Mouse (Mus musculus): ENCODE results near the gene Slc30a2. TPM values are rescaled to one million over a fixed set of nuclear protein-coding genes. Genes with fewer than 3 reads are reported as not detected.

Slc30a2 gene
- polyA plus RNA-seq, 1 experiment from 2014 or later, result 0.11 TPM

DNA sequence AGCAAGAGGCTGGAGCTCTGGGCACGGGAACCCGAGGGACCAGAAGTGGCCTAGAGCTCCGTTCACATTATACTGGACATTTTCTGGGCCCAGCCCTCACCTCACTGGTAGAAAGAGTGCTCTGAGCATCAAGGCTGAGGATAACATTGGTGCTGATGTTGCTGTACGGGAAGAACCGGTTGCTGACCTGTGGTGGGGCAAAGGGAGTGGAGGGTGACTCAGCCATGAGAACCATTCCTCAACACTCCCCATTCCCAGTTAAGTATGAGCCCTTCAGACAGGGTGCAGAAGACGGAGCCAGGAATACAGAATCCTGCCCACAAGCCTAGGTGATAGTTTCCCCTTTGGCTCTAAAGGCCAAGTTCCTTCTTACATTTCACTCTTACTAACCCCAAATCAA, 16.7 kb downstream of the Slc30a2 start:
- Histone ChIP-seq H3K4me2 (no peak overlapping the region), H3K9ac (no peak overlapping the region), H3K4me3 (no peak overlapping the region), H3K36me3 (no peaks in the 10 kb centered on the region), H3K27ac (replicated peaks) (no peak overlapping the region), H3K27me3 (replicated peaks) (peaks cover 18% of the 10 kb centered on the region), H3K4me1 (peaks cover 53% of the 10 kb centered on the region), H3K9me3 (no peaks in the 10 kb centered on the region)
- WGBS, result 76% methylated on average over 6 of the region's 6 CpGs
- no peak for ATAC-seq (ENCODE audit: extremely low read depth, insufficient number of reproducible peaks, low FRiP score, low TSS enrichment)

DNA sequence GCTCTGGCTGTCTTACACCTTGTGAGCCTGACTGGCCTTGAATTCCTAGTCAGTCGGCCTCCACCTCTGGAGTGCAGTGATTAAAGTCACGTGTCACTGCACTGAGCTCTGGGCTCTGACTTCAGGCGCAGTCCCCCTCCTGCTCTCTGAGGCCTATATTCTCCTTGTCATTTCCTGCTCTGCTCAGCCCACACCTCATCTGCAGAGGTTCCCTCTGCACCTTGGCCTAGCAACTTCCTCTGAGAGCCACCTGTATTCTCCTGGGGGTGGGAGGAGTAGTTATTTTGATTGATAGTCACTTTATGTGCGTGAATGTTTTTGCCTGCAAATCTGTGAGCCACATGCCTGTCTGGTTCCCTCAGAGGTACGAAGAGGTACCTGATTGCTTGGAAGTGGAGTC, 18.2 kb downstream of the Slc30a2 start:
- no peak overlapping the region for H3K4me2 ChIP-seq
- H3K27me3 ChIP-seq (replicated peaks), result peaks cover 28% of the 10 kb centered on the region
- WGBS, result 36% methylated on average over 5 of the region's 5 CpGs
- H3K9me3 ChIP-seq, result no peaks in the 10 kb centered on the region
- H3K4me3 ChIP-seq, result no peak overlapping the region
- H3K9ac ChIP-seq, result no peak overlapping the region
- no peaks in the 10 kb centered on the region for H3K36me3 ChIP-seq
- H3K27ac ChIP-seq (replicated peaks), result peak overlapping the region; percentile 43; the same call in 1 of the 2 replicates
- ATAC-seq (ENCODE audit: extremely low read depth, insufficient number of reproducible peaks, low FRiP score, low TSS enrichment), result no peak
- peaks cover 37% of the 10 kb centered on the region for H3K4me1 ChIP-seq

DNA sequence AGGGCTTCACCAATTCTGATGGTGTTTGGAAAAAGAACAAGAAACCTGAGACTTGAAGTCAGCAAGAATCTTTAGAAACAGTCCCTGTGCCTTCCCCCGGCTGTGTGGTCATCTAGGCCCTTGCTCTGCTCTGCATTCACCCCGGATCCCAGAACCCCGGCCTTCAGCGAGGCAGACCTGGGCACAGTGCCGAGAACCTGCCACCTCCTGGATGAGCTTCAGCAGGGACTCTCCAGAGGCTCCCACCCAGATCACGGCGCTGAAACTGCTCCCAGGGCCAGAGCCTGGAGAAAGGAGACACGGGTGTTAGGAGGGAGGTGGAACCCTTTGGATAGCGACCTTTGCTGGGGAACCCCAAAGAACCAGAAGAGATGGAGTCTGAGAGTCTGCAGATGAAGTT, 19.1 kb downstream of the Slc30a2 start:
- peak overlapping the region; percentile 50; the same call in 1 of the 2 replicates for H3K9ac ChIP-seq
- no peak for ATAC-seq (ENCODE audit: extremely low read depth, insufficient number of reproducible peaks, low FRiP score, low TSS enrichment)
- H3K27me3 ChIP-seq (replicated peaks), result peaks cover 31% of the 10 kb centered on the region
- H3K9me3 ChIP-seq, result no peaks in the 10 kb centered on the region
- 46% methylated on average over 9 of the region's 9 CpGs for WGBS
- H3K4me3 ChIP-seq, result no peak overlapping the region
- H3K27ac ChIP-seq (replicated peaks), result peak overlapping the region; percentile 9; the same call in 1 of the 2 replicates
- no peaks in the 10 kb centered on the region for H3K36me3 ChIP-seq
- H3K4me1 ChIP-seq, result peaks cover 29% of the 10 kb centered on the region
- H3K4me2 ChIP-seq, result peak overlapping the region; percentile 42

DNA sequence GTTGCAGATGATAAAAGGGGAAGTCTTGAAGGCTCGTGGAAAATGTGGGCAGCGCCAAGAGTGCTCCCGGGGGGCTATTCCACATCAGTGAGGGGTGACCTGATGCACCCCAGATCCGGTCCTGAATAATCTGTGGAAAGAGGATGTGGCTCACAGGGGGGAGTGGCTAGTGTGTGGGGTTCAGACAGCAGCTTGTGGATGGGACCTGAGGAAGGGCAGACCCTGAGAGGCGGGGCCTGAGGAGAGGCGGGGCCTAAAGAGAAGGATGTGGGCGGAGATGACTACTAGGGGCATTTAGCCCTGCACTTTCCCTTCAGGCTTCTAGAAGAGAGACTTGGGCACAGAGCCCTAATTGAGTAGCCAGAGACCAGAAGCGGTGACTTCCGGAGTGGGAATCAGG, 19.6 kb downstream of the Slc30a2 start:
- Histone ChIP-seq H3K9ac (peak overlapping the region; percentile 50; the same call in 1 of the 2 replicates), H3K36me3 (no peaks in the 10 kb centered on the region), H3K4me2 (peak overlapping the region; percentile 42), H3K4me3 (no peak overlapping the region), H3K4me1 (peaks cover 25% of the 10 kb centered on the region), H3K9me3 (no peaks in the 10 kb centered on the region), H3K27me3 (replicated peaks) (peaks cover 26% of the 10 kb centered on the region), H3K27ac (replicated peaks) (peak overlapping the region; percentile 9; the same call in 1 of the 2 replicates)
- WGBS, result 19% methylated on average over 9 of the region's 9 CpGs
- no peak for ATAC-seq (ENCODE audit: extremely low read depth, insufficient number of reproducible peaks, low FRiP score, low TSS enrichment)

DNA sequence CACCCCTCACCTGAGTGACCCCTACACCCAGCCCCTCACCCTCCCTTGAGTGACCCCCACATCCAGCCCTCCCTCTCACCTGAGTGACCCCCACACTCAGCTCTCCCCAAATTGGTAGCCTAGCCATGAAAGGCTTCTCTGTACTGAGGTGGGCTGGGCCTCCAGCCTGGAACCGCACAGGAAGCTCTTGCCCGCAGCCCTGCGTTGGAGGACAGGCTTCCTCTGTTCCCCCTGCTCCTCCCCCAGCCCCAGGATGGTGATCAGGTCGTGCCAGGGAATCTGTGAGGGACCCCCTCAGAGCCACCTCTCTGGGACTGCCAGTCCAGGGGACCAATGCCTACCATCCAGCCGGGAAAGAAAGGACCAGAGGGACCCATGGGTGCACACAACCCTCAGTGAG, 22.3 kb downstream of the Slc30a2 start:
- no peak overlapping the region for H3K4me3 ChIP-seq
- ATAC-seq (ENCODE audit: extremely low read depth, insufficient number of reproducible peaks, low FRiP score, low TSS enrichment), result no peak
- H3K9me3 ChIP-seq, result no peaks in the 10 kb centered on the region
- H3K36me3 ChIP-seq, result no peaks in the 10 kb centered on the region
- no peak overlapping the region for H3K27ac ChIP-seq (replicated peaks)
- H3K4me2 ChIP-seq, result no peak overlapping the region
- whole genome bisulfite sequencing, result 43% methylated on average over 5 of the region's 5 CpGs
- H3K4me1 ChIP-seq, result peaks cover 32% of the 10 kb centered on the region
- H3K9ac ChIP-seq, result no peak overlapping the region
- peaks cover 41% of the 10 kb centered on the region for H3K27me3 ChIP-seq (replicated peaks)

DNA sequence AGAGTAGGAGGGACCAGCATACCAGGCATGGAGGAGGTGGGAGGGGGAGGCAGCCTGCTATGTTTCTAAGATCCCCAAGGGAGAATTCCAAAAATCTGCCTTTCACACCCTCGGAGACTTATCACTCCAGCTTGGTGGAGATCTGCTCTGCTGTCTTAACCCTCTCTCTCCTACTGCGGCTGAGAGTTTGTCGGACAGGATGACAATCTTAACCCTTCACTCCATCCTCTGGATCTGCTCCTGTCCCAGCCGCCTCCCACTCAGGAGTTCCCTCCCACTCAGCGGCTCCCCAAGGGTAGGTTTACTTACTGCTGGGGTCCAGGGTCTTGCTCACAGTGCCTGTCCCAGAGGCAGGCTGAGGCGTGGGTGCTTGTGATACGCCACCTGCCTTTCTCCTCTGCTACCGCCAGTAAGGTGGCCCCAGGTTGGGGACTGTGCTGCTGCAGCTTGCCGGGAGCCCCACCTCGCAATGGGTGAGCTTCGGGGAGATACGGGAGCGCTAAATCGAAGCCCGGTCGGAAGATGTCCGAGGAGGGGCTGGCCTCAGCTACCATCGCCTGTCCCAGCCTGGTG, 27.8 kb downstream of the Slc30a2 start:
- ATAC-seq (ENCODE audit: extremely low read depth, insufficient number of reproducible peaks, low FRiP score, low TSS enrichment), result no peak
- H3K4me2 ChIP-seq, result peak overlapping the region; percentile 90
- no peaks in the 10 kb centered on the region for H3K9me3 ChIP-seq
- peaks cover 57% of the 10 kb centered on the region for H3K27me3 ChIP-seq (replicated peaks)
- H3K27ac ChIP-seq (replicated peaks), result no peak overlapping the region
- no peaks in the 10 kb centered on the region for H3K36me3 ChIP-seq
- H3K9ac ChIP-seq, result peak overlapping the region; percentile 76
- peak overlapping the region; percentile 60 for H3K4me3 ChIP-seq
- WGBS, result under 1% methylated on average over 18 of the region's 18 CpGs
- H3K4me1 ChIP-seq, result peaks cover 30% of the 10 kb centered on the region

DNA sequence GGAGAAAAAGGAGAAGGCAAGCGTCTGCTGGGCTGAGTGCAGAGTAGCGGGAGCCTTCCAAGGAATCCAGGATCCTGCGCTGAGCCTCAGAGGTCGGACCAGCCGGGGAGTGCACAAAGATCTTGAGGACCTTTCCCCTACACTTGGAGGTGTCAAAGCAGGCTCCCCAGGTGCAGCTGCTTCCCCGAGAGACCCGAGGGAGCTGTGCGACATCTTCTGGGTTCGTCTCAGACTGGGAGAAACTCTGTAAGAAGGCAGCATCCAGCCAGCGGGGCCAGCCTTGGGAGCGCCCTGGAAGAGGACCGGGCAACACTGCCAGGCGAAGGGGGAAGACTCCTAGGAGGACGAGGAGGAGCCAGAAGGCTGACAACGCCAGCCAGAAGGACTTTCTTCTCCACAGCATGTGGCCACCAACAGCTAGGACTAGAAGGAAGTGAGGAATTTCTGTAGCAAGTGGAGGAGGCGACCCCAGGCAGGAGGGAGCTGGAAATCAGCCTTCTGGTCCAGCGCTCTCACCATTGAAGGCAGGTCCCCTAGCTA, 28.4 kb downstream of the Slc30a2 start:
- H3K27me3 ChIP-seq (replicated peaks), result peaks cover 51% of the 10 kb centered on the region
- no peaks in the 10 kb centered on the region for H3K36me3 ChIP-seq
- no peak for ATAC-seq (ENCODE audit: extremely low read depth, insufficient number of reproducible peaks, low FRiP score, low TSS enrichment)
- H3K4me2 ChIP-seq, result peak overlapping the region; percentile 90
- no peaks in the 10 kb centered on the region for H3K9me3 ChIP-seq
- peaks cover 30% of the 10 kb centered on the region for H3K4me1 ChIP-seq
- H3K27ac ChIP-seq (replicated peaks), result no peak overlapping the region
- WGBS, result under 1% methylated on average over 17 of the region's 17 CpGs
- peak overlapping the region; percentile 60 for H3K4me3 ChIP-seq
- H3K9ac ChIP-seq, result peak overlapping the region; percentile 76

DNA sequence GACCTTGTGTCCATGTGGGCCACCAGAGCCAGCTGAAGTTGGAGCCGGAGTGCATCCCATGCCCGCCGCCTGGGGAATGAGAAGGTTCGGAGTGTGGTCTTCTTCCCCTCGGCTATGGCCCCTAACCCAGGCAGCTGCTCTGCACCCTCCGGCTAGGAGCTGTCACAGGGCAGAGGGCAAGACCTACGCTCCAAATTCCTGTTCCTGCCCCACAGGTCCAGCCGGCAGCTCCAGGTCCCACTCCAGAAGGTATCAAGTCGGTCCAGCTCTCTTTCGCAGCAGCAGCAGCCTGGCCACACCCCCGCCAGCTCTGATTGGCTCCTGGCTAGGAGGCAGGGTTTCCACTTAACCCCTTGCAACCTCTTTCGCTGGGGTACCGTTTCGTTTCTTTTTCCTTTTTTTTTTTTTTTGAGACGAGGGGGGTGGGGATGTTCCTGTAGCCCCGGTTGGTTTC, 29.3 kb downstream of the Slc30a2 start:
- Histone ChIP-seq H3K9me3 (no peaks in the 10 kb centered on the region), H3K27me3 (replicated peaks) (peaks cover 49% of the 10 kb centered on the region), H3K4me3 (peak overlapping the region; percentile 60), H3K27ac (replicated peaks) (no peak overlapping the region; the same call in 1 of the 2 replicates), H3K36me3 (no peaks in the 10 kb centered on the region), H3K9ac (peak overlapping the region; percentile 76), H3K4me2 (peak overlapping the region; percentile 90), H3K4me1 (peaks cover 30% of the 10 kb centered on the region)
- 2% methylated on average over 16 of the region's 16 CpGs for WGBS
- ATAC-seq (ENCODE audit: extremely low read depth, insufficient number of reproducible peaks, low FRiP score, low TSS enrichment), result no peak; the same call in 1 of the 2 replicates

DNA sequence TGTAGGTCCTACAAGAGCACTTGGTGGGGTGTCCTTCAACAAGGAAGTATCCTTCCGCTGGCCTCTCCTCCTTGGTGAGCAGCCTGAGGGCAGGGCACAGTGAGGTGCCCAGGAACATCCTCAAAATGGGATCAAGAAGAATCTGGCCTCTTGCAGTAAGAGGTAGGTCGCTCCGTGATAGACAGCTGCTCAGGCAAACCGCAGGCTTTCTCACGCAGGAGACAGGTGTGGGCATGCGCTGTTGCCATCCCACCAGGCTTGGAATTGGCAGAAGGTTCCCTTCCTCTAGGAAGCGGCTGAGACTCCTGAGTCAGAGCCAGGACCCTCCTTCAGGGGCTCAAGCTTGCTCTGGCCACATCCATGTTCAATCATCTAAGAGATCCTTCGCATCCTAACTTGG, 30.3 kb downstream of the Slc30a2 start:
- Histone ChIP-seq H3K4me3 (no peak overlapping the region), H3K27ac (replicated peaks) (no peak overlapping the region), H3K9me3 (no peaks in the 10 kb centered on the region), H3K9ac (no peak overlapping the region), H3K4me1 (peaks cover 34% of the 10 kb centered on the region), H3K27me3 (replicated peaks) (peaks cover 46% of the 10 kb centered on the region), H3K4me2 (no peak overlapping the region), H3K36me3 (no peaks in the 10 kb centered on the region)
- WGBS, result 78% methylated on average over 8 of the region's 8 CpGs
- no peak for ATAC-seq (ENCODE audit: extremely low read depth, insufficient number of reproducible peaks, low FRiP score, low TSS enrichment)

DNA sequence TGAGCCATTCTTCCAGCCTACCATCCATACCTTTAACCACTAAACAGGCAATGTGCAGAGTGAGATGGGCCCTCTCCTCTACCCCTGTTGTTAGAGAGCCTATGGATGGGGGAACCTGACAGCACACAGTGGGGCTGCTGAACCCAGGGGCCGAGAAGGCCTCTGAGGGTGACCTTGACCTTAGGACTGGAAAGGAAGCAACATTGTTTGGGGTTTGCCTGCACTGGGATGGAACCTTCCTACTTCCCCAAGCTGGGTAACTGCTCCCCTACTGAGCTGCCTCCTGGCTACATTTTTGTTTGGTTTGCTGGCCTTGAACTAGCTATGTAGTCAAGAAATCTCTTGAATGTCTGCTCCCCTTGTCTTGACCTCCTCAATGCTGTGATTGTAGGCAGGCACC, 31.3 kb downstream of the Slc30a2 start:
- H3K4me3 ChIP-seq, result no peak overlapping the region
- no peak overlapping the region for H3K27ac ChIP-seq (replicated peaks)
- H3K4me2 ChIP-seq, result no peak overlapping the region
- peaks cover 36% of the 10 kb centered on the region for H3K27me3 ChIP-seq (replicated peaks)
- ATAC-seq (ENCODE audit: extremely low read depth, insufficient number of reproducible peaks, low FRiP score, low TSS enrichment), result no peak
- no peaks in the 10 kb centered on the region for H3K36me3 ChIP-seq
- H3K9ac ChIP-seq, result no peak overlapping the region
- H3K4me1 ChIP-seq, result peaks cover 42% of the 10 kb centered on the region
- WGBS, result 36% methylated on average over 1 of the region's 1 CpGs
- H3K9me3 ChIP-seq, result no peaks in the 10 kb centered on the region

DNA sequence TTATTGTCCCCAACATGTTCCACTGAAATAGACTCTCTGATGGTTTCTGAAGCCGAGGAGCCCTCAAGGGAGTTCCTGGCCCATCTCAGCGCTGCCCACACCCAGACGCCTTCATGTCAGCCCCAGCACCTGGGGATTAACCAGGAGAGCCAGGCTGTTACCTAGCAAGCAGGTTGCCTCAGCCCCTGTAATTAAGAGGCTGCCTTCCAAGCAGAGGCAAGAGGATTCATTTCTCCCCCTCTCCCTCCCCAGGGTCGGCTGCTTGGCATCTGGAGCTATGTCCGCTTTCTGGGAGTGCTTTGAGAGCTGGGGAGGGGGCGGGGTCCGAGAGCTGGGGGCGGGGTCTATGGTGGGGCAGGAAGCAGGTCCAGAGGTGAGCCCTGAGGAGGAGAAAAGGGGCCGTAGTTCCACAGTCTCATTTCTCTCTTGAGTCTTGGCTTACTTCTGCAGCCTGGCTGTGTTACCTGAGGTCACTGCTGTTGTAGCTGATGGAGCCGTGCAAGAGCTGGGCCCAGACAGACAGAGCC, 35.2 kb downstream of the Slc30a2 start:
- whole genome bisulfite sequencing, result 27% methylated on average over 10 of the region's 10 CpGs
- Histone ChIP-seq H3K36me3 (no peaks in the 10 kb centered on the region), H3K27me3 (replicated peaks) (peaks cover 4% of the 10 kb centered on the region; the same call in 1 of the 2 replicates), H3K27ac (replicated peaks) (no peak overlapping the region), H3K4me3 (no peak overlapping the region), H3K9ac (peak overlapping the region; percentile 5; the same call in 1 of the 2 replicates), H3K4me2 (no peak overlapping the region), H3K9me3 (no peaks in the 10 kb centered on the region), H3K4me1 (peaks cover 19% of the 10 kb centered on the region)
- ATAC-seq (ENCODE audit: extremely low read depth, insufficient number of reproducible peaks, low FRiP score, low TSS enrichment), result no peak

DNA sequence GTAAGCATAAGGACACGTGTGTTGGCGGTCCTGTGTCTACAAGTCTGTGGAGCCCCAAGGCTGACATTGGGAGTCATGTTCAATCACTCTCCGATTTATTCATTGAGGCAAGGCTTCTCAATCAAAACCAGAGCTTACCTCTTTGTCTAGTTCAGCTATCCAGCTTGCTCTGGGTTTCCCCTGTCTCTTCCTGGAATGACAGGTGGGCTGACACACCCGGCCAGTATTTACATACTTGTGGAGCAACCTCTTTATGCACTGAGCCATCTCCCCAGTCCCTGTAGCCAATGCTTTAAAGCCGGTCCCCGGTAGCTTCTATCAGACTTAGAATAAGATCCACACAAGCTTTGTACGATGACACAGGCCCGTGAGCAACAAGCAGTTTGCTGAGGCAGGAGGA, 36.5 kb downstream of the Slc30a2 start:
- H3K27me3 ChIP-seq (replicated peaks), result no peaks in the 10 kb centered on the region
- H3K36me3 ChIP-seq, result no peaks in the 10 kb centered on the region
- no peaks in the 10 kb centered on the region for H3K9me3 ChIP-seq
- no peak overlapping the region for H3K27ac ChIP-seq (replicated peaks)
- H3K9ac ChIP-seq, result no peak overlapping the region
- peaks cover 19% of the 10 kb centered on the region for H3K4me1 ChIP-seq
- no peak overlapping the region for H3K4me2 ChIP-seq
- ATAC-seq (ENCODE audit: extremely low read depth, insufficient number of reproducible peaks, low FRiP score, low TSS enrichment), result no peak
- H3K4me3 ChIP-seq, result no peak overlapping the region
- 77% methylated on average over 8 of the region's 8 CpGs for WGBS

All from heart, embryonic 13.5 days (tissue).